Comparison of ENCODE assay signal across 1 mouse cellular context in genomic region chr7:30812291-30812807, GRCm38 (mm10).
TF ChIP-seq lines count a peak whose summit lies in the region.

No protein-coding gene starts in this region.

TF ChIP-seq in MEL, 35 proteins besides CTCF, POLR2A, EP300 and RAD21:
- TF ChIP-seq USF1 (IDR thresholded peaks at IDR 0.05; ENCODE audit: low read depth, low read length) (no peak), GATA1 (IDR thresholded peaks at IDR 0.05; ENCODE audit: low read depth, low read length) (no peak), MEF2A (IDR thresholded peaks at IDR 0.05; ENCODE audit: extremely low read depth, insufficient replicate concordance, low read depth, low read length, poor library complexity, severe bottlenecking) (no peak), E2F4 (IDR thresholded peaks at IDR 0.05; ENCODE audit: borderline replicate concordance, low read depth, low read length) (no peak), TBP (IDR thresholded peaks at IDR 0.05; ENCODE audit: low read depth, low read length) (peak; percentile 75)
